Mouse (Mus musculus) thymus, adult 2 months (tissue): ENCODE data around the gene Ntf3.

ENCODE experiments used
- CTCF ChIP-seq: fragments of 200-500 bp; IDR thresholded peaks from 2 replicates; pipeline ENCODE4 v1.5.1; 2012; ENCODE audit warnings: mild to moderate bottlenecking, control low read depth, low read length, moderate library complexity, borderline replicate concordance; ENCODE audit not compliant: control insufficient read depth, poor library complexity, insufficient read depth; ENCODE audit errors: extremely low read depth
- POLR2A ChIP-seq: fragments of 200-500 bp; IDR thresholded peaks from 2 replicates; pipeline ENCODE4 v1.6.1; 2012; ENCODE audit warnings: mild to moderate bottlenecking, low read length, control low read depth, moderate library complexity; ENCODE audit not compliant: control insufficient read depth, poor library complexity, insufficient read depth; ENCODE audit errors: extremely low read depth

DNA sequence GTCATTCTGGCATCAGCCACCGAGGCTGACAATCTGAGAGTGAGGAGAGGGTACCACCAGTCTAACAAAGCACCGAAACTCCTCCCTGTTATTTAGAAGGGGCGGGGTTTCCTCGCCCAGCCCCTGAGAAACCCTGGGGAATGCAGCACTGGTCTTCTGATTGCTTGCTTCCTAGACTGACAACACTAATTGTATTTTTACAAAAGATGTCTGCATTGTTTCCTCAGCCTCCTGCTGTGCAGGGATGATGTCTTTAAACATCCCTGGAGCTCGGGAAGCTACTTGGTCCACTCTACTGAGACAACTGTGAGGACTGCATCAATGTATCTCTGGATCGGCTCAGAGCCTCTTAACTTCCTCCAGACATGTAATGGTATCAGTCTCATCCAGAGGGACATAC, 64.1 kb downstream of the Ntf3 start:
- TF ChIP-seq CTCF (no peak), POLR2A (no peak)
